Comparison of ENCODE assay signal across 8 mouse cellular contexts in the genomic region with DNA sequence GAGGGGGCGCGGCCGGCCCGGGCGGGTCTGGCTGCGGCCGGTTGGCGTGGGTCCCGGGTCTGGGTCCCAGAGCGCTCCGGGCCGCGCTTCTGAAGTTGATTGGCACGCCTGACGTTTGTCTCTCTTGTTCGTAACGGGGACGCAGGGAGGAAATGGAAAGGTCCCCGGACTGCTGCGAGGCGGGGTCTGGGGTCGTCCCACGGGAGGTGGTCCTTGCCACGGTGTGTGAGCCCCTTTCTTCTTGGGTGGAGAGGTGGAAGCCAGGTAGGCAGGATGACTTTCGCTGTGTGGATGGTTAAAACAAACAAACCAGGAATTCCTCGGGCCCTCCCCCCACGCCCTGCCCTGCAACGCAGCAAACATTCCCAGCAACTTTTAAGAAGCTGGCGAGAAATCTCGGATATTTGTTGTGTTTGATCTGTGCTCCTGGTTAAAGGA. TPM values are rescaled to one million over a fixed set of nuclear protein-coding genes. Genes with fewer than 3 reads are reported as not detected.
DNase-seq lines count a peak whose midpoint lies in the region; ATAC-seq and TF ChIP-seq lines count a peak whose summit lies in the region.

No protein-coding gene starts in this region.

- H3K36me3 ChIP-seq in testis, adult 2 months (ENCODE audit: control insufficient read depth, insufficient read depth, low read length), result no peaks in the 10 kb centered on the region
- peaks cover 4% of the 10 kb centered on the region; the same call in 1 of the 2 replicates for H3K36me3 ChIP-seq in forebrain, embryonic 10.5 days (replicated peaks)
- no peaks in the 10 kb centered on the region for H3K36me3 ChIP-seq in kidney, postnatal 0 days (ENCODE audit: insufficient read depth, low read length)
- no peaks in the 10 kb centered on the region for H3K36me3 ChIP-seq in midbrain, embryonic 14.5 days (ENCODE audit: control insufficient read depth, insufficient read depth, low read length)

- H3K9me3 ChIP-seq in forebrain, embryonic 10.5 days, result no peaks in the 10 kb centered on the region
- no peaks in the 10 kb centered on the region for H3K9me3 ChIP-seq in kidney, postnatal 0 days (replicated peaks; ENCODE audit: low read length)
- H3K9me3 ChIP-seq in midbrain, embryonic 14.5 days (ENCODE audit: control insufficient read depth, low read length), result no peaks in the 10 kb centered on the region

- H3K27ac ChIP-seq in testis, adult 2 months (ENCODE audit: control insufficient read depth, insufficient read depth, low read depth, low read length), result peak overlapping the region; percentile 97
- H3K27ac ChIP-seq in forebrain, embryonic 10.5 days, result peak overlapping the region; percentile 97
- H3K27ac ChIP-seq in kidney, postnatal 0 days, result peak overlapping the region; percentile 98
- H3K27ac ChIP-seq in midbrain, embryonic 14.5 days (replicated peaks; ENCODE audit: low read depth, low read length), result peak overlapping the region; percentile 95

- H3K9ac ChIP-seq in kidney, postnatal 0 days (ENCODE audit: low read depth, low read length), result peak overlapping the region; percentile 89
- peak overlapping the region; percentile 91 for H3K9ac ChIP-seq in midbrain, embryonic 14.5 days (replicated peaks; ENCODE audit: low read length)

- H3K27me3 ChIP-seq in testis, adult 2 months (ENCODE audit: control insufficient read depth, insufficient read depth, low read length), result no peaks in the 10 kb centered on the region
- no peaks in the 10 kb centered on the region for H3K27me3 ChIP-seq in forebrain, embryonic 10.5 days (ENCODE audit: poor library complexity, severe bottlenecking)
- H3K27me3 ChIP-seq in kidney, postnatal 0 days (ENCODE audit: insufficient read depth, low read length), result no peaks in the 10 kb centered on the region
- no peaks in the 10 kb centered on the region for H3K27me3 ChIP-seq in midbrain, embryonic 14.5 days (ENCODE audit: control insufficient read depth, insufficient read depth, low read length)

- peak; percentile 83 for DNase-seq in gastrocnemius, postnatal 10 days
- no peak for DNase-seq in gastrocnemius, adult 18-20 months (ENCODE audit: low spot score)
- no peak for DNase-seq in testis, postnatal 14 days (ENCODE audit: low spot score)
- no peak for DNase-seq in forebrain, embryonic 10.5 days (ENCODE audit: extremely low spot score, low spot score)
- DNase-seq in kidney, postnatal 0 days (ENCODE audit: low spot score), result peak; percentile 65
- no peak for DNase-seq in midbrain, embryonic 14.5 days
- DNase-seq in gastrocnemius, adult 8-10 months (ENCODE audit: low spot score in 2 of 2), result no peak

- ATAC-seq in kidney, postnatal 0 days (replicated peaks; ENCODE audit: low FRiP score, low read depth), result peak; percentile 84
- no peak for ATAC-seq in midbrain, embryonic 14.5 days (ENCODE audit: low FRiP score, low TSS enrichment)

- H3K4me1 ChIP-seq in testis, adult 2 months (ENCODE audit: control insufficient read depth, insufficient read depth, low read length), result peaks cover 9% of the 10 kb centered on the region
- H3K4me1 ChIP-seq in forebrain, embryonic 10.5 days, result peaks cover 15% of the 10 kb centered on the region
- H3K4me1 ChIP-seq in kidney, postnatal 0 days (replicated peaks; ENCODE audit: insufficient read depth, low read length), result no peaks in the 10 kb centered on the region
- peaks cover 12% of the 10 kb centered on the region for H3K4me1 ChIP-seq in midbrain, embryonic 14.5 days (ENCODE audit: control insufficient read depth, insufficient read depth, low read length)

- peak overlapping the region; percentile 63 for H3K4me2 ChIP-seq in kidney, postnatal 0 days (ENCODE audit: low read length)
- peak overlapping the region; percentile 65 for H3K4me2 ChIP-seq in midbrain, embryonic 14.5 days (ENCODE audit: low read length)

- H3K4me3 ChIP-seq in testis, adult 2 months (ENCODE audit: control insufficient read depth, low read depth, low read length), result peak overlapping the region; percentile 99
- H3K4me3 ChIP-seq in forebrain, embryonic 10.5 days, result peak overlapping the region; percentile 83
- H3K4me3 ChIP-seq in kidney, postnatal 0 days (replicated peaks; ENCODE audit: low read depth, low read length), result peak overlapping the region; percentile 89
- peak overlapping the region; percentile 84 for H3K4me3 ChIP-seq in midbrain, embryonic 14.5 days (replicated peaks; ENCODE audit: low read depth, low read length)

- TF ChIP-seq CTCF in testis, adult 2 months (IDR thresholded peaks at IDR 0.05; ENCODE audit: control insufficient read depth, insufficient read depth, insufficient replicate concordance, low read depth, low read length), result no peak
- no peak for TF ChIP-seq CTCF in kidney, postnatal 0 days (IDR thresholded peaks at IDR 0.05; ENCODE audit: low read depth)

- no peak for TF ChIP-seq POLR2A in testis, adult 2 months (IDR thresholded peaks at IDR 0.05; ENCODE audit: control insufficient read depth, low read depth, low read length)

- WGBS in forebrain, embryonic 10.5 days, result 0% methylated on average over 30 of the region's 30 CpGs
- 1% methylated on average over 27 of the region's 30 CpGs for WGBS in kidney, postnatal 0 days
- WGBS in midbrain, embryonic 14.5 days, result under 1% methylated on average over 30 of the region's 30 CpGs

RNA-seq across cellular contexts. Expression of a gene that starts 0.4 kb away (rescaled TPM):
- 10 to 100 TPM; 22.4 to 32.3 TPM for total RNA-seq in gastrocnemius, postnatal 10 days (2021)
- 10 to 100 TPM; 23.7 to 24.0 TPM for total RNA-seq in gastrocnemius, adult 18-20 months (2021)
- polyA plus RNA-seq in testis, adult 2 months (2012; rRNA removed), result 1.4 and 1.6 TPM in 2 replicates
- polyA plus RNA-seq in forebrain, embryonic 10.5 days (2016; fragmentation: Nextera tagmentation; extraction: Ambion mirVana), result 7.1 and 9.0 TPM in 2 replicates
- polyA plus RNA-seq in kidney, postnatal 0 days (2015; fragmentation: Nextera tagmentation; extraction: Ambion mirVana), result 7.9 TPM in 2 replicates
- 12.7 and 13.3 TPM in 2 replicates for polyA plus RNA-seq in midbrain, embryonic 14.5 days (2014; fragmentation: Nextera tagmentation; extraction: Ambion mirVana)
- total RNA-seq in gastrocnemius, adult 8-10 months (2022), result 10 to 100 TPM; 24.7 to 29.0 (median 27.4) TPM

Comparison
In these comparisons a context has a peak if more than half of its experiments do, and no peak if none do; other contexts are left out.
1. DNase-seq: peak in gastrocnemius, postnatal 10 days (single experiment) and kidney, postnatal 0 days (single experiment); none in gastrocnemius, adult 18-20 months (single experiment), testis, postnatal 14 days (single experiment), forebrain, embryonic 10.5 days (single experiment), midbrain, embryonic 14.5 days (single experiment) and gastrocnemius, adult 8-10 months (0 of 2).
2. Peak in every context shown above with its lines, with median percentiles within 50 percentile points of each other: H3K27ac ChIP-seq and H3K4me3 ChIP-seq.